Mouse (Mus musculus) adrenal gland, adult 10 weeks (tissue): ENCODE measurements around the gene Plp2. TPM values are rescaled to one million over a fixed set of nuclear protein-coding genes. Genes with fewer than 3 reads are reported as not detected.

Experiments used
- polyA plus RNA-seq: library from polyadenylated mRNA; stranded (reverse); fragments of 350-450 nt; fragmentation: Illumina TruSeq; extraction: RNeasy Lipid Tissue Mini Kit (QIAGEN cat#74804); gene quantifications from one replicate; pipeline ENCODE4 v1.2.3, GENCODE M21; 2014; ENCODE audit warnings: low read depth, low replicate concordance

Gene Plp2
- polyA plus RNA-seq: 55.3 TPM

DNA sequence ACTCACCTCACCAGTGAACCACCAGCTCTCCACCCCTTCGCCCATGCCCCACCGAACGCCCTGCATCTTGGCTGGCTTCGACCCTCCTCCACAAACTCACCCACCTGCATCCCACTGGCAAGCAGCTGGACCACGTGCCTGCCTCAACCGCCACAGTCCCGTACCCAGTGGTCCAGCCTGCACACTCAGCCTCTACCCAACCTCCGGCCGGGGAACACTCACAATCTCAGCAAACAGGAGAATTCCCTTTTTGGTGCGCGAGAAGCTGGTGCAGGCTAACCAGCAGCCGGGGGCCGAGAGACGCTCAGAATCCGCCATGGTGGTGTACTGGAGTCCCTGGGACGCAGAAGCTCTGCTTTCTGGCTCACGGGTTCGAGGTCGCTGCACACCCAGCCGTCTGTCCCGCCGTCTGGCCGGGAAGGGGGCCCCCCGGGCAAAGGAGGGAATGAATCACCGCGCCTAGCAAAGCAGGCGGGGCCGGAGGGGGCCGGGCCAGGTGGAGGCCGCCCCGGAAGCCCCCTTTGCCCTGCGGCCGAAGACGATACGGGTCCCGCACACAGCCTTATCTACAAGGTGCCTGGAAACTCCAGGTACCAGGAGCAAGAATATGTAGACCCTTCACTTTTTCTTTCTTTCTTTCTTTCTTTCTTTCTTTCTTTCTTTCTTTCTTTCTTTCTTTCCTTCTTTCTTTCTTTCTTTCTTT, at the start of gene Plp2:
Gene Plp2 (minus strand): TSS at position 470 of the 703 bp plus-strand sequence.

DNA sequence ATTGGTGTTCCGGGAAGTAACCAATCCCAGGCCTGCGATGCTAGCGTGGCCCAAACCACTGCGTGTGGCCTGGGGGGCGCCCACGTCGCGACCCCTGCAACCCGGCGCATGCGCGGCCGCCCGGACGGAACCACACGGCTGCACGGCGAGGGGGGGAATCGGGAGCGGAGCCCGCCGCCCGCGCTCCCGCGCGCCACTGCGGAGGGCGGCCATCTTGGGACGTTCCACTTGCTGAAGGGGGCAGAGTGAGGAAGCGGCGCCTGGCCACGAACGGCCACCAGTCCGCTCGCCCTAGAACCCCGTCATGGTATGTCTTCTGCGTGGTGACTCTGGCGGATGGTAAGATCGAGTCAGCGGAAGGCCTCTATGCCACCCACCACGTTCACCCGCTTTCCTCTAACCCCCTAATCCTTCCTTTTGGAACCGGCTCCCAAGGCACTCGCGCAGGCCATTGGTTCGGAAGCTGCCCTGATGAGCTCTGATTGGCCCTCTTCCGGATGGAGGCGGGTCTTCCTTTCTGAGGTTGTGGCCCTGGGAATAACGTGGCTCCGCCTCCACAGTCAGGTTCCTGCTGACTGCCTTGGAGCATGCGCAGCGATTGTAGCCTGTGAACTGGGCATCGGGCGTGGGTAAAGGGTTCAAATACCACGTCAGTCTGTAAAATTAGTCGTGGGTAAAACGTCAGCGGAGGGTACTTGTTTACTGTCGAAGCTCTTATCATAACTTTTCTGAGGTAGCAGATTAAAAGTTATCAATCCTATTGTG, 43.1 kb upstream of the Plp2 start, which contains the start of gene Wdr45:
Gene Wdr45 (plus strand): TSS at position 199 of the 765 bp plus-strand sequence.

DNA sequence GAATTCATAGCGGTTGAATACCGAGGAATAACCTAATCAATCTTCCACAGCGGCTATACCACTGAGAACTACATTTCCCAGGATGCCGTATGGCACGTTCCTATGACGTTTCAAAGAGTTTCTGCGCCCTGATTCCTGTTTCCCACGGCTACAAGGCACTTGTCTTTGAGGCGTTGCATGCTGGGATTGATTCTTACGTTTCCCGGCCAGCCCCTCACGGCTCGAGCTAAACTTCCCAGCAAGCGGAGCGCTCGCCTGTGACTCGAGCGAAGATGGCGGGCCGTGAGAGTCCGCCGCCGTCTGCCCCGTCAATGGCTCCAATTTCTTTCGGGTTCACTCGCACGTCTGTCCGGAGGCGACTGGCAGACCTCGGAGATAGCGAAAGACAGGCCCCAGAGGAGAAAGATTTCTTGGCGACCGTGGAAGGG, 25.8 kb upstream of the Plp2 start, which contains the start of gene Gpkow:
Gene Gpkow (plus strand): TSS at position 178 of the 428 bp plus-strand sequence.

DNA sequence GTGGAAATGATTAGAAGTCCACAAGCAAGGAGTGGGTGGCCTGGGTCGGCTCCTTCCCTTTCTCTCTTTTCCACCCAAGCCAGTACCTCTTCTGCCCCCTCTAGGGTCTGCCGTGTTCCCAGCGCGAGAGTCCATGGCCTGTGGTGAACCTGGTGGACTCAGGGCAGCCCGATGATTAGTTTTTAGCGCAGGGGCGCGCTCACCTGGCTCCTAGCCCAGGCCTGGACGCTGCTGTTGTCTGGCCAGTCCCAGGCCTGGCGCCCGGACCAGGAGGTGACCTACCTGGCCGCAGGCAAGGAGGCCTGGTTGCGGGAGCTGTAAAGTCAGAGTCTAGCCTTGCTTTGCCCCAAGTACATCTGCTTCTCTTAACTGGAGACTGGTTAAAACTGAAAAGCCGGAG, 9.7 kb upstream of the Plp2 start, which contains the start of gene Magix:
Gene Magix (minus strand): TSS at position 388 of the 400 bp plus-strand sequence.

DNA sequence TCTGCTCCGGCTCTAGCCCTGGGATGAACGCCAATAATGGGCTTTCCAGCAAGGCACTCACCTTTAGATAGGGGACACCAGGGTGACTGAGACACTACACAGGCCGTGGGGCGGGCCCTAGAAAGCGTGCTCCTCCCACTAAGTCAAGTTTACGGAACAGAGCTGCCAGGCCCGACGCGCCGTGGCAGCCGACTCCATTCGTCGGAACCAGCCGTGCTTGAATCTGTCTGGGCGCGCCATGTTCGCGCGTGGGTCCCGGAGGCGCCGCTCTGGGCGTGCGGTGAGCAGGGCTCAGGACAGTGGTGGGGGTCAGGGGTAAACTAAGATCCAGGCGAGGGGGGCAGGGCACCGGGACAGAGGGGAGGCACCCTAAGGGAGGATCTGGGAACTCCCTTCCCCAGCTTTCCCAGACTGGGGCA, 14.0 kb downstream of the Plp2 start, which contains the start of gene Prickle3:
Gene Prickle3 (plus strand): TSS at position 40 of the 419 bp plus-strand sequence.

DNA sequence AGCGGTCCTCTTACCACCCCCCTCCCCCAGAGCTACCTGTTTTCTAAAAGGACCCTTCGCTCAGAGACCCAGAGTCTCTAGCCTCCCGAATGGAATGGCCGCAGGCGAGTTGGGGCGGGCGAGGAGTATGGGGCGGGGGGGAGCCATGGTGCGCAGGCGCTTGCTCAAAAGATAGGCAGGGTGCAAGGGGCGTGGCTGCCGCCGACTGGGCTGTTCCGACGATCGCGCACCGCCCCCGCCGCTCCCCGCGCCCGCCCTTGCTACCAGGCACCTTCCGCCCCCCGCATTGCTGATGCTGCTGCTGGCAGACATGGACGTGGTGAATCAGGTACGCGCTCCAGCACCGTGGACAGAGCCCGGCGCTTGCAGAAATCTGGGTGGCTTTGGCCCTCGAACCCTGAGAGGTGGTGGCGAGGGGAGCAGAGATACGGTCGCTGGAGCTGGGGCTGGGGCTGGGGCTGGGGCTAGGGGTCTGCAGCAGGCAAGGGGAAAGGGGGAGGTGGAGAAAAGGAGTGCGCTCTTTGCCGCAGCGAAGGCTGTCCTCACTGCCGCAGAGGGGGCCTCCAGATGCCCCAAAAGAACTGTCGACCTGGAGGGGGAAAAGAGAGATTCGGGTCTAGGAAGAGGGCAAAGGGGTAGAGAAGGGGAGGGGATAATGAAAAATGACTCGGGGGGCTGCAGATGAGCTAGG, 32.6 kb downstream of the Plp2 start, which contains the start of gene Syp:
Gene Syp (plus strand): TSS at position 71 of the 691 bp plus-strand sequence.

Other genes with a start within 250 kb of the Plp2 start
- gene Foxp3, start 97.7 kb downstream of the Plp2 start, polyA plus RNA-seq: not detected
- 2.6 TPM for gene Ppp1r3f, start 97.1 kb downstream of the Plp2 start, polyA plus RNA-seq
- 1.4 TPM for gene Ccdc22, start 65.9 kb downstream of the Plp2 start, polyA plus RNA-seq
- not detected for gene Cacna1f, start 64.3 kb downstream of the Plp2 start, polyA plus RNA-seq
- 14.8 TPM for gene Syp, start 32.9 kb downstream of the Plp2 start, polyA plus RNA-seq
- 5.5 TPM for gene Prickle3, start 14.1 kb downstream of the Plp2 start, polyA plus RNA-seq
- 0.29 TPM for gene Magix, start 9.9 kb upstream of the Plp2 start, polyA plus RNA-seq
- 96.3 TPM for gene Gpkow, start 25.7 kb upstream of the Plp2 start, polyA plus RNA-seq
- 9.0 TPM for gene Wdr45, start 42.9 kb upstream of the Plp2 start, polyA plus RNA-seq
- gene Gm45208, start 50.9 kb upstream of the Plp2 start, polyA plus RNA-seq: not detected
- 8.2 TPM for gene Praf2, start 57.0 kb upstream of the Plp2 start, polyA plus RNA-seq
- 0.23 TPM for gene Ccdc120, start 79.5 kb upstream of the Plp2 start, polyA plus RNA-seq
- 10.4 TPM for gene Tfe3, start 91.2 kb upstream of the Plp2 start, polyA plus RNA-seq
- 28.3 TPM for gene Gripap1, start 118.4 kb upstream of the Plp2 start, polyA plus RNA-seq
- gene Kcnd1, start 150.9 kb upstream of the Plp2 start, polyA plus RNA-seq: 1.5 TPM
- gene Otud5, start 170.0 kb upstream of the Plp2 start, polyA plus RNA-seq: 35.6 TPM
- 9.1 TPM for gene Pim2, start 206.9 kb upstream of the Plp2 start, polyA plus RNA-seq
- 7.2 TPM for gene Slc35a2, start 212.6 kb upstream of the Plp2 start, polyA plus RNA-seq
- gene Pqbp1, start 227.9 kb upstream of the Plp2 start, polyA plus RNA-seq: 45.8 TPM
- 7.5 TPM for gene Timm17b, start 228.0 kb upstream of the Plp2 start, polyA plus RNA-seq
- gene Gm10491, start 236.4 kb upstream of the Plp2 start, polyA plus RNA-seq: not detected
- gene Gm10490, start 238.2 kb upstream of the Plp2 start, polyA plus RNA-seq: not detected
- gene Pcsk1n, start 248.4 kb upstream of the Plp2 start, polyA plus RNA-seq: not detected